8 mouse cellular contexts compared by ENCODE assay signal in the genomic region with DNA sequence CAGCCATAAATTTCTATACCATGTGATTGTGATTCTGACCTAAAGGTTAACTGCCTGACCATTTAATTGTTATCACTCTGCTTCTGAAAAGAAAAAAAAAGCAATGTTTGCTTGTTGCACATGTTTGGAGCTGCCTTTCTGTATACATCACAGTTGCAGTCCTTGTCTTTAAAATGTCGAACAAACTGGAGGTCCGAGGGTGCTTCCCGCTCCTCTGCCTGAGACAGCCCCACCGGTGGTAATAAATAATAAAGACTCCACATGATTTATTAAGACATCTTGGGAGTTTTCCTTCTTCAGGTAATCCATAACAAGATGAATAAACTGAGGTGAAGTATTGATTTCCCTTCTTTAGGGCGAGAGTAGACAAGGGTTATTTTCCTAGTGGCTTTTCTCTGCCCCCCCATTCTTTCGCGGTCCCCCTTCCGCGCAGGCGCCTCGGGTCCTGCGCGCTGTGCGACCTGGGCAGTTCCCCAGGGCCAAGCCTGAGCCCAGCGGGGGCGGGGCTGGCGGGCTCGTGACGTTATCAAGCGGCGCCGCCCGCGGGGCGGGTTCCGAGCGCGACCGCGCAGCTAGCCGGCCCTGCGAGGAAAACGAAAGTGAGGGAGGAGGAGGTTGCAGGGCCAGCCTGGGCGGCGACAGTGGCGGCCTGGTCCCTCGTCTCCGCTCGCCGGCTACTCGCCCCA. TPM values are rescaled to one million over a fixed set of nuclear protein-coding genes. Genes with fewer than 3 reads are reported as not detected.
DNase-seq lines count a peak whose midpoint lies in the region; ATAC-seq and TF ChIP-seq lines count a peak whose summit lies in the region.

A gene (plus strand): TSS at position 520 of the 686 bp plus-strand sequence.

- H3K9me3 ChIP-seq in embryonic facial prominence, embryonic 15.5 days (replicated peaks) = no peaks in the 10 kb centered on the region
- H3K9me3 ChIP-seq in kidney, embryonic 14.5 days (ENCODE audit: control insufficient read depth, low read length) = no peaks in the 10 kb centered on the region
- H3K9me3 ChIP-seq in limb, embryonic 15.5 days = no peaks in the 10 kb centered on the region

- under 1% methylated on average over 41 of the region's 41 CpGs for WGBS in bone marrow, adult 2 months
- under 1% methylated on average over 41 of the region's 41 CpGs for WGBS in embryonic facial prominence, embryonic 15.5 days
- 1% methylated on average over 38 of the region's 41 CpGs for WGBS in kidney, embryonic 14.5 days
- under 1% methylated on average over 34 of the region's 41 CpGs for WGBS in limb, embryonic 15.5 days

- peak; percentile 96 for ATAC-seq in embryonic facial prominence, embryonic 15.5 days (ENCODE audit: insufficient number of reproducible peaks, low FRiP score, low TSS enrichment, low read depth)
- ATAC-seq in kidney, embryonic 14.5 days (ENCODE audit: low FRiP score, low TSS enrichment) = peak; percentile 97
- ATAC-seq in limb, embryonic 15.5 days (ENCODE audit: insufficient number of reproducible peaks, low FRiP score, low TSS enrichment, low read depth) = peak; percentile 94

- peak within 1 kb of the TSS; percentile 90 for H3K4me3 ChIP-seq in bone marrow, adult 2 months (replicated peaks; ENCODE audit: control insufficient read depth, low read depth, low read length)
- H3K4me3 ChIP-seq in embryonic facial prominence, embryonic 15.5 days (replicated peaks) = peak within 1 kb of the TSS; percentile 98
- peak within 1 kb of the TSS; percentile 99 for H3K4me3 ChIP-seq in kidney, embryonic 14.5 days (ENCODE audit: low read length)
- peak within 1 kb of the TSS; percentile 78 for H3K4me3 ChIP-seq in limb, embryonic 15.5 days

- H3K9ac ChIP-seq in embryonic facial prominence, embryonic 15.5 days = peak within 1 kb of the TSS; percentile 94
- H3K9ac ChIP-seq in kidney, embryonic 14.5 days (ENCODE audit: low read depth, low read length) = peak within 1 kb of the TSS; percentile 92
- H3K9ac ChIP-seq in limb, embryonic 15.5 days = peak within 1 kb of the TSS; percentile 91

- peak within 1 kb of the TSS; percentile 68 for H3K4me2 ChIP-seq in embryonic facial prominence, embryonic 15.5 days (replicated peaks)
- peak within 1 kb of the TSS; percentile 63 for H3K4me2 ChIP-seq in kidney, embryonic 14.5 days (replicated peaks; ENCODE audit: low read depth, low read length)
- peak within 1 kb of the TSS; percentile 85 for H3K4me2 ChIP-seq in limb, embryonic 15.5 days

- H3K27me3 ChIP-seq in embryonic facial prominence, embryonic 15.5 days = no peaks in the 10 kb centered on the region
- H3K27me3 ChIP-seq in kidney, embryonic 14.5 days (ENCODE audit: control insufficient read depth, insufficient read depth, low read length) = no peaks in the 10 kb centered on the region
- no peaks in the 10 kb centered on the region for H3K27me3 ChIP-seq in limb, embryonic 15.5 days

- H3K36me3 ChIP-seq in embryonic facial prominence, embryonic 15.5 days = peaks cover 21% of the 10 kb centered on the region
- H3K36me3 ChIP-seq in kidney, embryonic 14.5 days (ENCODE audit: control insufficient read depth, insufficient read depth, low read length) = peaks cover 17% of the 10 kb centered on the region; the same call in 1 of the 2 replicates
- H3K36me3 ChIP-seq in limb, embryonic 15.5 days = peaks cover 18% of the 10 kb centered on the region

- no peak for TF ChIP-seq CTCF in bone marrow, adult 2 months (IDR thresholded peaks at IDR 0.05; ENCODE audit: control insufficient read depth, insufficient read depth, low read length)

- peak within 1 kb of the TSS; percentile 98 for H3K27ac ChIP-seq in bone marrow, adult 2 months (ENCODE audit: control insufficient read depth, insufficient read depth, low read depth, low read length, poor library complexity)
- H3K27ac ChIP-seq in embryonic facial prominence, embryonic 15.5 days (replicated peaks) = peak within 1 kb of the TSS; percentile 90
- H3K27ac ChIP-seq in kidney, embryonic 14.5 days (ENCODE audit: low read depth, low read length) = peak within 1 kb of the TSS; percentile 89
- H3K27ac ChIP-seq in limb, embryonic 15.5 days = peak within 1 kb of the TSS; percentile 90

- DNase-seq in 416B (ENCODE audit: low read depth) = peak; percentile 93
- peak; percentile 96 for DNase-seq in heart, adult 9 months (ENCODE audit: low spot score in 2 of 2)
- DNase-seq in monocyte, adult 2 months (ENCODE audit: low read depth in 1 of 2, low spot score in 2 of 2) = peak; percentile 91 to 97
- DNase-seq in spleen, postnatal 36 days (ENCODE audit: low spot score in 2 of 2) = peak; percentile 97

- TF ChIP-seq POLR2A in bone marrow, adult 2 months (IDR thresholded peaks at IDR 0.05; ENCODE audit: borderline replicate concordance, control insufficient read depth, low read depth, low read length) = peak; percentile 94

- peaks cover 3% of the 10 kb centered on the region for H3K4me1 ChIP-seq in bone marrow, adult 2 months (ENCODE audit: control insufficient read depth, insufficient read depth, low read length)
- H3K4me1 ChIP-seq in embryonic facial prominence, embryonic 15.5 days = peaks cover 6% of the 10 kb centered on the region
- H3K4me1 ChIP-seq in kidney, embryonic 14.5 days (ENCODE audit: control insufficient read depth, insufficient read depth, low read length) = 0 out of 2 replicates have a peak, but pooled peaks cover 4% of the 10 kb centered on the region
- peaks cover 7% of the 10 kb centered on the region; the same call in 1 of the 2 replicates for H3K4me1 ChIP-seq in limb, embryonic 15.5 days

RNA-seq across cellular contexts. Expression of the gene that starts here (rescaled TPM):
- polyA plus RNA-seq in bone marrow, adult 2 months (2011; ENCODE audit: insufficient read depth, insufficient read length, low replicate concordance, missing spikeins) = 49.8 and 90.6 TPM in 2 replicates
- polyA plus RNA-seq in embryonic facial prominence, embryonic 15.5 days (2015; fragmentation: Nextera tagmentation; extraction: Ambion mirVana) = 108 and 110 TPM in 2 replicates
- polyA plus RNA-seq in kidney, embryonic 14.5 days (2014; fragmentation: Nextera tagmentation; extraction: Ambion mirVana) = 102 and 111 TPM in 2 replicates
- polyA plus RNA-seq in limb, embryonic 15.5 days (2015; fragmentation: Nextera tagmentation; extraction: Ambion mirVana) = 100 and 110 TPM in 2 replicates

Comparison
In these comparisons a context has a peak if more than half of its experiments do, and no peak if none do; other contexts are left out.
1. Peak in every context shown above with its lines: DNase-seq, ATAC-seq, H3K4me3 ChIP-seq and H3K27ac ChIP-seq.